Mouse (Mus musculus) heart, adult 18-20 months (tissue): Measurements from ENCODE around the gene Trpm3. TPM values are rescaled to one million over a fixed set of nuclear protein-coding genes. Genes with fewer than 3 reads are reported as not detected.
A peak's percentile ranks its signal among the peaks of the same experiment; 100 is the strongest.

ENCODE experiments used
- DNase-seq, 2 experiments: peaks; one replicate each; pipeline ENCODE4 v3.0.0; 2021 to 2022; ENCODE audit warnings: mixed read lengths in 1 of 2
- total RNA-seq, 2 experiments: library from RNA; stranded (reverse); gene quantifications; 2 replicates each; pipeline ENCODE4 v1.2.3; 2021

Gene Trpm3
- total RNA-seq, 2 experiments from 2014 or later: 1.1 TPM

DNA sequence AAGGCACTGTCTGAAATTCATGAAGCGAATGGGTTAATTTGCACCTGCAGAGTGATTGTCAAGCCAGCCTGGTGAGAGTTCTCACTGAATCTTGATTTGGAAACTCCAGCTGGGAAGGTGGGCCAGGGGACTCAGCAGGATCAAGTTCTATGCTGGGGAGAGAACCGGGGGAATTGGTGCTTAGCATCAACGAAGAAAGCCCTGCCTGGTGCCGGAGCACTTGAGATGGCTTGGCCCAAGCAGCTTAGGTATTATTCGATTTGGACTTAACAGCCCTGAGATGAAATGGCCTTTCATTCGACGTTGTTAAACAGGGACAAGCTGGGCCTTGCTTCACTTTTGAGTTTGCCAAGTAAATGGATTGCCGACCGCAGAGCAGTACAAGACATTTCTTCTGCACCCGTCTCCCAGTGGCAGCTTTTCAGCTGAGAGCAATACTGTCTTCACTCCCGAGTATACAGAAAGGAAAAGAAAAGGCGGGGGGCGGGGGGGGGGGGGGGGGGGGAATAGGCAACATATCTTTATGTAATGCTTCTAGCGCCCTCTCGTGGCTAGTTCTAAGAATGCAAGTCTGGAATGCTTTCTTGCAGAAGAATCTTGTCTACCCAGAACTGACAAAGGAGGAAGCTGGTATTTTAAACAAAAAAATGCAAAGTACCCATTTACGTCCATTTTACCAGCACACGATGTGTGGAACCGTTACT, 165.3 kb downstream of the Trpm3 start:
- DNase-seq: peak; percentile 64 to 91

GRCm38 (mm10) chr19:22308081-22308480, 169.2 kb downstream of the Trpm3 start:
- no peak for DNase-seq

- DNase-seq: no peak
Measured at GRCm38 (mm10) chr19:22317306-22317705, 178.5 kb downstream of the Trpm3 start.

- no peak for DNase-seq
Measured at GRCm38 (mm10) chr19:22326813-22327212, 188.0 kb downstream of the Trpm3 start.

DNA sequence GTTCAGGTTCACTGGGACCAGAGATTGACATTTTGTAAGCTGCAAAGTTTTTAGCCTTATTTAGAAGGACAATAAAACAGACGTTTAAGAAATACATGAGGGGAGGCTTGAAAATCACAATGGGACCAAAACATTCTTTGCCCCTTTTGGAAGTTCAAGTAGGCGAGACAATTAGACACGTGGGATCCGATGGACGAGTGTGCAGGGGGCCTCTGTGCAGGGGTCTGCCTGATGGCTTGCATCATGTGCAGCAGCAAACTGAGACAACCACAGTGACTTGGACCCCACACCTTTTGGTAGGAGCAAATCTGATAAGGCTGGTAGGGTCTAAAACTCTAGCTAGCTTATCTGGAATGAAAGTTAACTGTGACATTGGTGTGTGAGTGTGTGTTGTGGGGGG, 188.4 kb downstream of the Trpm3 start:
- DNase-seq: no peak

DNA sequence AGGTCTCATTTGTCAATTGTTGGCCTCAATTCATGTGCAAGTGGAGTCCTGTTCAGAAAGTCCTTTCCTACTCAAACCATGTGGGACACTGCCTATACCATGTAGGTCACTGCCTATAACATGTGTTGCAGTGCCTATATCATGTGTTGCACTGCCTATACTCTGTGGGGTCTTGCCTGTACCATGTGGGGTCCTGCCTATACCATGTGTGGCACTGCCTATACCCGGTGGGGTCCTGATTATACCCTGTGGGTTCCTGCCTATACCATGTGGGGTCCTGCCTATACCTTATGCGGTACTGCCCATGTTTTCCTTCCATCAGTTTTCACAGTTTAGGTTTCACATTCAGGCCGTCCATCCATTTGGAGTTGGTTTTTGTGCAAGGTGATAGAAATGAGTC, 197.4 kb downstream of the Trpm3 start:
- DNase-seq: no peak

GRCm38 (mm10) chr19:22337468-22337867, 198.6 kb downstream of the Trpm3 start:
- DNase-seq: peak; percentile 37 to 69

DNA sequence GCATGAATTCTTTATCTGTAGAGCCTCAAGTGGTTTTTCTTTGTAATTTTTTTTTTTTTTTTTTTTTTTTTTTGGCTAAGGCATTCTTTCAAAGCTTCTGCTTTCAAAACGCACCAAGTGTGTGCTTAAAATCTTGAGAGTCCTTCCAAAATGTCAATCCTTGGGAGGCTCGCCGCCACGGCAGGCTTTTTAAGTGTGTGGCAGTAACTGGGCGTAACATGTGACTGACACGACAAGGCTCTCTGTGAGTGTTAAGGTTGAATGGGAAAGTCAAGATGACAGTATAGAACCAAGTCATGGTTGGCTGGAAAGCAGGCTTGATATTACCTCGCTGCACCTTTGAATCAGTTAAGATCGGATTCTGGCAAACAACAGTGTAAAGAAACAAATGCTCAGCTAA, 200.1 kb downstream of the Trpm3 start:
- no peak for DNase-seq

GRCm38 (mm10) chr19:22354037-22354541, 215.2 kb downstream of the Trpm3 start:
- DNase-seq: no peak

DNA sequence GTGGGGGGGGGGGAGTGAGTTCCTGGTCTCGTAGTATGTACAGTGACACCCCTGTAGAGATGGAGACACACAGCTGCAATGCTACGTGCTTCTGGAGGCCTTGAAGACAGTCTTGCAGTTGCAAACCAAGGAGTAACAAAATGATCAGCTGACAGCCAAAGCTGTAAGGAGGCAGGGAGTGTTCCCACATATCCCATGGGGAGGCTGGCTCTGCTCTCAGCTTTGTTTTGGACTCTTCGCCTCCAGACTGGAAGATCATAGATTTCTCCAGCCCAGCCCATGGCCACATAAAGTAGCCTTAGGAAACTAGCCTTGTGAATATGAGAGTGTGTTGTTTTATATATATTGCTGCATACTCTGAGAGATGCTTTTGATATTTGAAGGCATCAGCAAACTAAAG, 248.0 kb downstream of the Trpm3 start:
- DNase-seq: peak; percentile 5 to 15

GRCm38 (mm10) chr19:22394700-22395099, 255.9 kb downstream of the Trpm3 start:
- DNase-seq: no peak

DNA sequence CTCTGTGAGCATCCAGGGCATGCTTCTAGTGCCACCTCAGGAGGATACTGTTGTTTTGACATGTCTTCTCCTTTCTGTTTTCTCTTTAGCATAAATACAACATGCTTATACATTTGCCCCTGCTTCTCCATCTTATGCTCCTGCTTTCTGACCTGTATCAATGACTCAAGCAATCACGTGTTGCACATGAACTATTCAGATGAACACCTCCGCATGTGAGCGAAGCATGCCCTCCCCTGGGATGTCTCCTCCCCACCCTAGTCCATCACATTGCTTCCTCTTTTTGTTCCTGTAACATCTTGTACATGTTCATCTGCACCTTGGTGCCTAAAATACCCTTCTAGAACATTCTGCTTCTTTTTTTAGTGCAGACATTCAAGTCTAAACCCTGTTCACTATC, 265.2 kb downstream of the Trpm3 start:
- no peak for DNase-seq

GRCm38 (mm10) chr19:22418239-22418638, 279.4 kb downstream of the Trpm3 start:
- no peak for DNase-seq

- DNase-seq: no peak
Measured at GRCm38 (mm10) chr19:22437207-22437606, 298.4 kb downstream of the Trpm3 start.

- peak; percentile 6 to 10 for DNase-seq
Measured at GRCm38 (mm10) chr19:22447418-22448339, 308.8 kb downstream of the Trpm3 start.

DNA sequence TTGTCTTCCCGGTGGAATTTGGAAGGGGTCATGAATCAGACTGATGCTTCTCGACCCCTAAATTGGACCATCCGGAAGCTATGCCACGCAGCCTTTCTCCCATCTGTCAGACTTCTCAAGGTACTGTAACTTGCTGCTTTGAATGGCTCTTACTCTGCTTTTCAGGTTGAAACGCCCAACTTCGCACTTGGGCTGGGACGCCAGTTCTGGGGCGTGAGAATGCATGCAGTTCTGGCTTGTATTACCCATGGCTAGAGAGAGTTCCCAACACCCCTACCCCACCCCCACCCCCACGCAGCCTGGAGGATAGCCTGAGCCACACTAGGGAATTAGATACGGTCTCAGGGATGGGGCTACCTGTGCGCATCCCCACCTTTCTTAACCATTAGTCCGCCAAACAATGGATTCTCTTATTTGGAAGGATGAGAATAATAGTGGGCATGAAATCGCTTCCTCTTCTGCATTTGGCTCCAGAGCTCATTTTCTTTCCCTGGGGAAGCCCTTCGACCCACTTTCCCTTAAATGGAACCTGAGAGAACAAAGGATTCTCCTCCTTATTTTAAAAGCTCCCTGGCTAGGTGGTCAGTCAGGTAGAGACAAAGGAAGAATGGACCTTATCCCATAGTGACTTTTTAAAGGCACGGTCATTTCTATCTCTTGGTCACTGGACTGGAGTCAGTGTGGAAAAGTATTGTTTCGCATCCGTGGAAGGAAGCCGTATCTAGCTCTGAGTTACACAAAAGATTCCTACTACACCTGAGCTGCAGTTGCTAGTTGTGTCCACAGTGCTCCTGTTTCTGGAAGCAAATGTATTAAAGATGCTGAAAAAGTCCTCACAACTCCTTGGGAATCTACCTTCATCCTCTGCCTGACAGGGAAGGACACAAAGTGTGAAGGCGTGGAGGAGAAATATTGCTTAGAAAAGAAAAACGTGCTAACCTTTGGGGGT, 309.8 kb downstream of the Trpm3 start:
- peak in 1 of 2 experiments; percentile 2 for DNase-seq

GRCm38 (mm10) chr19:22451290-22451689, 312.4 kb downstream of the Trpm3 start:
- no peak for DNase-seq

GRCm38 (mm10) chr19:22456935-22457334, 318.1 kb downstream of the Trpm3 start:
- no peak for DNase-seq

- DNase-seq: no peak
Measured at GRCm38 (mm10) chr19:22462043-22462442, 323.2 kb downstream of the Trpm3 start.

DNA sequence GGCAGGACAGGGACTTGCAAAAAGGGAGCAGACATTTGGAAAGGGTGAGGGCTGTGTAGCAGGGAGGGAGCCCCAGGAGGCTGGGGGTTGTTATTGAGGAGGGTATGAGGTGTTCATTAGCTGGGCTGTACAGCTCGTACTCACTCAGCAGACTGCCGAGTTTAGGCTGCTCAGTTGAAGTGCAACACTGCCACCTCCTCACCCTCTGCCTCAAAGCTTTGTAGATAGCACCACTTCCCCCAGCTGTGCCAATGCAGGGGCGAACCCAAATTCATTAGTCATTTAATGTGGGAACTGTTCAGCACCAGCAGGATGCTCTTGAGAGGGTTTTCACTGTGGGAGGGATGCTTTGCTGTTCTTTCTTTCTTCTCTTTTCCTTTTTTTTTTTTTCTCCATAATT, 324.7 kb downstream of the Trpm3 start:
- DNase-seq: no peak

- no peak for DNase-seq
Measured at GRCm38 (mm10) chr19:22469608-22470007, 330.8 kb downstream of the Trpm3 start.
